Mouse (Mus musculus) liver, embryonic 16.5 days (tissue): Measurements from ENCODE around the gene Cebpe. TPM values are rescaled to one million over a fixed set of nuclear protein-coding genes. Genes with fewer than 3 reads are reported as not detected.
A peak's percentile ranks its signal among the peaks of the same experiment; 100 is the strongest.

ENCODE experiments used
- ATAC-seq: fragments of 200-750 bp; cut with Nextera tagmentation; 2 replicates; pipeline ENCODE4 v1.8.0; 2017; ENCODE audit warnings: low read depth, mild to moderate bottlenecking, moderate number of reproducible peaks, moderate library complexity
- H3K27ac ChIP-seq: fragments of 300-500 bp; sonication (generic); 2 replicates; pipeline ENCODE4 v1.5.1; 2014; ENCODE audit warnings: mild to moderate bottlenecking, low read length
- H3K27me3 ChIP-seq: fragments of 300-500 bp; sonication (generic); 2 replicates; pipeline ENCODE4 v1.6.1; 2014; ENCODE audit warnings: low read depth, low read length, mixed read lengths; ENCODE audit not compliant: control insufficient read depth, insufficient read depth
- H3K36me3 ChIP-seq: fragments of 300-500 bp; sonication (generic); 2 replicates; pipeline ENCODE4 v1.6.1; 2014; ENCODE audit warnings: mild to moderate bottlenecking; ENCODE audit not compliant: control insufficient read depth, insufficient read depth
- H3K4me1 ChIP-seq: fragments of 300-500 bp; sonication (generic); 2 replicates; pipeline ENCODE4 v1.6.1; 2014; ENCODE audit warnings: low read depth, low read length, mixed read lengths; ENCODE audit not compliant: control insufficient read depth
- H3K4me2 ChIP-seq: fragments of 300-500 bp; sonication (generic); 2 replicates; pipeline ENCODE4 v1.6.1; 2014; ENCODE audit warnings: low read depth, low read length, mixed read lengths
- H3K4me3 ChIP-seq: fragments of 300-500 bp; sonication (generic); 2 replicates; pipeline ENCODE4 v1.5.1; 2014; ENCODE audit warnings: low read depth, mild to moderate bottlenecking, low read length
- H3K9ac ChIP-seq: fragments of 300-500 bp; sonication (generic); 2 replicates; pipeline ENCODE4 v1.6.1; 2014; ENCODE audit warnings: low read depth, low read length
- H3K9me3 ChIP-seq: fragments of 300-500 bp; sonication (generic); replicated peaks from 2 replicates; pipeline ENCODE4 v1.6.1; 2016; ENCODE audit warnings: low read length; ENCODE audit not compliant: control insufficient read depth
- WGBS: fragments of 180-500 bp; shearing (Covaris S2); extraction: QIAGEN DNeasy Blood & Tissue Kit; methylation state at CpG from one replicate; pipeline ENCODE4 v1.1.7; 2014; ENCODE audit not compliant: insufficient replicate concordance; 5-methylcytosine and 5-hydroxymethylcytosine counted together
- polyA plus RNA-seq: library from polyadenylated mRNA; unstranded; fragments of >200 nt; fragmentation: Nextera tagmentation; extraction: Ambion mirVana; gene quantifications from 2 replicates; pipeline ENCODE4 v1.2.1, GENCODE M21; 2015

The Cebpe gene
- 10.4 and 11.7 TPM in 2 replicates for polyA plus RNA-seq

DNA sequence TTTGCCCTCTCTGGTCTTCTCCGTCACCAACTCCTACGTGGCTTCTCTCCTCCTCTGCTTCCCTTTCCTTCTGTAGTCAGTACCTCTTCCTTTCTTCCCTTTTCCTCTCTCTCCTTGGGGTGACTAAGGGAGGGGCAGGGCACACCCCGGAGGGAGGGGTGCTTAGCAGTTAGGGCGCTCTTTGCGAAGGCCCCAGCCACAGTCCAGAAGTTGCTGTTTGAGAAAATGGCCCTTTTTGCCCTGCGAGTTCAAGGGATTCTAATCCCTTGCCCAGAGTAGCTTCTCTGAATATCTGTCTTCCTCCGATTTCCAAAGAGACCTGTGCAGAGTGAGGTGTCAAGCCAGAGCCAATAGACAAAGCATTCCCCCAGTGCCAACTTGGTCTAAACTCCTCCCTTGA is at the start of gene Cebpe:
Gene Cebpe (minus strand): TSS at position 101 of the 400 bp plus-strand sequence.
- ATAC-seq, result no peak
- WGBS, result 59% methylated on average over 7 of the region's 7 CpGs
- 0 out of 2 replicates have a peak within 1 kb of the TSS, but pooled peaks have one; percentile 31 for H3K4me2 ChIP-seq
- H3K9ac ChIP-seq, result peak within 1 kb of the TSS; percentile 25; the same call in 1 of the 2 replicates
- H3K36me3 ChIP-seq, result no peaks in the 10 kb centered on the region
- no peaks in the 10 kb centered on the region for H3K9me3 ChIP-seq
- peaks cover 10% of the 10 kb centered on the region for H3K27me3 ChIP-seq
- peak within 1 kb of the TSS; percentile 71 for H3K27ac ChIP-seq
- H3K4me1 ChIP-seq, result peaks cover 2% of the 10 kb centered on the region
- H3K4me3 ChIP-seq, result peak within 1 kb of the TSS; percentile 27

DNA sequence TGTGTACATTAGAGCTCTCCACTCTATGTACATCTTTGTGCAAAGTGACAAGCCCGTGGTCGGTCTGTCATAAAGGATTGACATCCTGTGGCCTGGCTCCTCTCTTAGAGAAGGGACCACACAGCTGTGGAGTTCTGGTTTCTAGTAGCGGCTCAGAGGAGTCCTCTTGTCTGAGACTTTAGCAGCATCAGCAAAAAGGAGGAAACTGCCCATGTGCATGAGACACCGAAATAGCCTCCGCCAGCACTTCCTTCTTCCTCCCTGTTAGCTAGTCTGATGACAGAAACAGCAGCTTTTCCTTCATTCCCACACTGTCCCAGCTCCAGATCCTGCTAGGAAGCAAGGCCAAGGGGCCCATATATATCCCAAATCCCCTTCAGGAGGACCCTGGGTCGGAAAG is 44.4 kb upstream of the Cebpe start:
- peak; percentile 54 for ATAC-seq
- H3K9ac ChIP-seq, result no peak overlapping the region

DNA sequence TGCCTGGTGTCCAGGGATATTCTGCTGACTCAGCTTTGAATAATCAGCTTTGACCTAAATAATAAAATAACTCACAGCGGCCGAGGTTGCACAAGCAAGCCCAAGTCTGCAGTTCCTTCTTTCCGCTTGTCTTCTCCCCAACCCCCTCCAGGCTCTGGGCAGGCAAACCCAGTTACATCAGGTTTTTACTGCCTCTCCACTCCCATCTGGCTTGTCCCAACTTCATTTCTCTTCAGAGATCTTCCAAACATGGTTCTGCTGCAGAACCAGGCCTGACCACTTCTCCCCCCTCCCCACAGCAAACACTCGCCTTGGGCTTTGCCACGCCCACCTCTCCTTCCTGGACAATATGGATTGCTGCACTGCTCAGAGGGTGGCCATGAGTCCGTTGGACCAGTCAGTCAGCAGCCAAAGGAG is 42.6 kb upstream of the Cebpe start:
- H3K4me3 ChIP-seq, result no peak overlapping the region
- H3K9ac ChIP-seq, result no peak overlapping the region
- H3K27ac ChIP-seq, result no peak overlapping the region
- no peaks in the 10 kb centered on the region for H3K36me3 ChIP-seq
- peak; percentile 60 for ATAC-seq
- 15% methylated on average over 6 of the region's 6 CpGs for WGBS
- no peak overlapping the region for H3K4me2 ChIP-seq
- H3K9me3 ChIP-seq, result no peaks in the 10 kb centered on the region
- no peaks in the 10 kb centered on the region for H3K27me3 ChIP-seq
- 0 out of 2 replicates have a peak, but pooled peaks cover 2% of the 10 kb centered on the region for H3K4me1 ChIP-seq

More for the DNA sequence above, 44.4 kb upstream of the Cebpe start:
- WGBS, result 27% methylated on average over 6 of the region's 6 CpGs
- Histone ChIP-seq H3K4me3 (no peak overlapping the region), H3K36me3 (no peaks in the 10 kb centered on the region), H3K4me1 (0 out of 2 replicates have a peak, but pooled peaks cover 2% of the 10 kb centered on the region), H3K27ac (no peak overlapping the region; the same call in 1 of the 2 replicates), H3K27me3 (no peaks in the 10 kb centered on the region), H3K4me2 (no peak overlapping the region), H3K9me3 (no peaks in the 10 kb centered on the region)

GRCm38 (mm10) chr14:54753986-54754601 is 42.1 kb upstream of the Cebpe start:
- no peak overlapping the region for H3K27ac ChIP-seq
- no peaks in the 10 kb centered on the region for H3K9me3 ChIP-seq
- no peaks in the 10 kb centered on the region for H3K27me3 ChIP-seq
- H3K4me3 ChIP-seq, result no peak overlapping the region
- H3K36me3 ChIP-seq, result no peaks in the 10 kb centered on the region
- no peak overlapping the region for H3K9ac ChIP-seq
- H3K4me2 ChIP-seq, result no peak overlapping the region
- 57% methylated on average over 14 of the region's 14 CpGs for WGBS
- ATAC-seq, result no peak
- H3K4me1 ChIP-seq, result 0 out of 2 replicates have a peak, but pooled peaks cover 2% of the 10 kb centered on the region

DNA sequence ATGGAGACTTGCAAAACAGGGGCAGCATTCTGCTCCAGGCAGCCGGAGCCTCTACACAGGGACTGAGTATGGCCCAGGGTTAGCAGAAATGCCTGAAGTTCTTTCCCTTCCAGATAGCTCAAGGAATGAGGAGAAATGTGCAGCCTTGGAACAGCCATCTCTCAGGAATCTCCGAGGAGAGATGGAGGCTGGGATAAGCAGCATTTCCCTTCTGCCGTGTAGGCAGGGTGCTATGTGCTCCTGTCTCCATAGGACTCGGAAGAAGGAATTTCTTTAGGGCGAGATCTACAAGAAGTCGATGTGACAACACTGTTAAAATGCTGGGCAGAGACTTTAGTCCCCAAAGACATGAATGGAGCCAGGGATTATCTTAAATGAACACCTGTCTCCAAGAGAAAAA is 41.0 kb upstream of the Cebpe start:
- no peak for ATAC-seq
- Histone ChIP-seq H3K27ac (no peak overlapping the region), H3K27me3 (no peaks in the 10 kb centered on the region), H3K4me2 (no peak overlapping the region), H3K9me3 (no peaks in the 10 kb centered on the region), H3K9ac (no peak overlapping the region), H3K36me3 (no peaks in the 10 kb centered on the region), H3K4me3 (no peak overlapping the region), H3K4me1 (0 out of 2 replicates have a peak, but pooled peaks cover 2% of the 10 kb centered on the region)
- 63% methylated on average over 6 of the region's 6 CpGs for WGBS

GRCm38 (mm10) chr14:54751768-54752167 is 39.8 kb upstream of the Cebpe start:
- WGBS, result 36% methylated on average over 1 of the region's 1 CpGs
- ATAC-seq, result no peak

GRCm38 (mm10) chr14:54749238-54749637 is 37.3 kb upstream of the Cebpe start:
- Histone ChIP-seq H3K27me3 (no peaks in the 10 kb centered on the region), H3K4me3 (no peak overlapping the region), H3K36me3 (no peaks in the 10 kb centered on the region), H3K9me3 (no peaks in the 10 kb centered on the region), H3K27ac (no peak overlapping the region), H3K4me1 (no peaks in the 10 kb centered on the region; the same call in 1 of the 2 replicates), H3K4me2 (no peak overlapping the region), H3K9ac (no peak overlapping the region)
- no peak for ATAC-seq
- 27% methylated on average over 4 of the region's 4 CpGs for WGBS

More at GRCm38 (mm10) chr14:54751768-54752167, 39.8 kb upstream of the Cebpe start:
- H3K27me3 ChIP-seq, result no peaks in the 10 kb centered on the region
- no peak overlapping the region for H3K27ac ChIP-seq
- no peaks in the 10 kb centered on the region for H3K9me3 ChIP-seq
- no peaks in the 10 kb centered on the region for H3K36me3 ChIP-seq
- H3K4me1 ChIP-seq, result 0 out of 2 replicates have a peak, but pooled peaks cover 2% of the 10 kb centered on the region
- H3K4me2 ChIP-seq, result no peak overlapping the region
- H3K9ac ChIP-seq, result no peak overlapping the region
- H3K4me3 ChIP-seq, result no peak overlapping the region

DNA sequence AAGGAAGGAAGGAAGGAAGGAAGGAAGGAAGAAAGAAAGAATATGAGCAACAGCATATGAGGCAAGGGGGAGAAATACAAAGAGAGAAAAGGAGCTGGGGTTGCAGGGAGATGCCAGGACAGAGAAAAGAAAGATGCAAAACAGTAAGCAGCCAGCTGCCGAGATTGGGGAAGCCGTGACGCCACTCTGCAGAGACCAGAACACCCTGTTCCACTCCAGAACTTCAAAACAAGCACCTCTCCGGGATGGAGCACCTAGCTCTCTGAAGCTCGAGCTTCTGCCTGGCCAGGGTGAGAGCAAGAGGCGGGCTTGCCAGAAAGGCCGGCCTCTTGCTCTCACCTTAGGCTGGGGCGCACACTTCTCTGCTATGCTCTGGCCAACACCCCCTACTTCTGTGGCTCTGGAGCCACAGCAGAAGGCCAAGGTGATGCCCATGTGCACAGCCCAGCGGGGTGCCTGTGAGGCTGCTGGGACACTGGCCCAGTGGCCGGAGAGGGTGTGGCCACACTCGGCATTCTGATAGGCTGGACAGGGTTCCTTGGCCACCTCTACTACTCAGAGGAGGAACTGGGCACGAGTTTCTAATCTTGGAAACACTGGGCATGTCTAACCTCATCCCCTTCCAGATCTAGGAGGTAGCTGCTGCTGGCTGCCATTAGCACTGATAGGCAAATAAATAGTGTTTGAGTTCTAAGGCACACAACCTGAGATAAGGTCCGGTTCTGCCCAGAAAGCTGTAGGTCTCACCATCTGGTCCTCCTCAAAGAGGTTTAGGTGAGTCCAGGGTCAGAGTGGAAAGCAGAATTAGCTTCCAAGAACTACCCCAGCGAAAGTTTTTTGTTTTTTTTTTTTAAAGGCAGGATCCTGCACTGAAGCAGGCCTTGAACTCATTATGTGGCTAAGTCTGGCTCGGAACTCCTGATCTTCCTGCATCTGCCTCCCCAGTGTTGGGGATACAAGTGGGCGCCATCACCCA is 36.3 kb upstream of the Cebpe start:
- Histone ChIP-seq H3K4me1 (no peaks in the 10 kb centered on the region; the same call in 1 of the 2 replicates), H3K9me3 (no peaks in the 10 kb centered on the region), H3K27me3 (no peaks in the 10 kb centered on the region), H3K4me3 (no peak overlapping the region), H3K4me2 (no peak overlapping the region), H3K36me3 (no peaks in the 10 kb centered on the region), H3K9ac (no peak overlapping the region), H3K27ac (no peak overlapping the region)
- no peak for ATAC-seq
- WGBS, result 57% methylated on average over 16 of the region's 16 CpGs
